Mouse (Mus musculus) bone marrow, adult 2 months (tissue): Measurements from ENCODE around the gene Rpl26.

ENCODE experiments used
- CTCF ChIP-seq: fragments of 200-500 bp; IDR thresholded peaks from 2 replicates; pipeline ENCODE4 v1.5.1; 2011; ENCODE audit warnings: low read length, control low read depth; ENCODE audit not compliant: control insufficient read depth, insufficient read depth
- POLR2A ChIP-seq: fragments of 200-500 bp; IDR thresholded peaks from 2 replicates; pipeline ENCODE4 v1.6.1; 2011; ENCODE audit warnings: low read depth, mild to moderate bottlenecking, control low read depth, low read length, borderline replicate concordance; ENCODE audit not compliant: control insufficient read depth

- TF ChIP-seq CTCF (no peak), POLR2A (no peak)
These were observed 13.2 kb downstream of the Rpl26 start for GRCm38 (mm10) chr11:68914566-68914965.
